Mouse (Mus musculus) kidney, adult 11 months (tissue): Measurements from ENCODE around the gene Acot7.

Source experiments
- DNase-seq: peaks from one replicate; pipeline ENCODE4 v3.0.0; 2022

The Acot7 gene

GRCm38 (mm10) chr4:152250615-152251014, 72.7 kb downstream of the Acot7 start:
- no peak for DNase-seq

GRCm38 (mm10) chr4:152253183-152253759, 75.3 kb downstream of the Acot7 start:
- DNase-seq, result no peak

DNA sequence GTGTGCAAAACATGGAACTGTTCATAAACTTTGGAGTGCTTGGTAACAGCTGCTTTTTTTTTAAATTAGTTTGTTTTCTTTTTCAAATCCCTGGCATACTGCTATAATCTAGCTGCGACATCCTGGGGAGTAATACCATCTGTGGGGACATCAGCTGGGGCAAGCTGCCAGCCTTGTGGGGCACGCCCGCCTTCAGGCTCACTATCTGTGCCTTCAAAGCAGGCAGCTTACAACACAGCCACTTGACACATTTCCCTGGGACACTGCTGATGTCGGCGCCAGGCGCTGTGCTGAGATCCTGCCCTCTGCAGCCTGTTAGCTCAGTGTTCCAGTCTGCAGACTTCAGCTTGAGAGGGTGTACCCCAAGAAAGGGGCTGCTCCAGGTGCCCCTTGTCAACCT, 79.1 kb downstream of the Acot7 start:
- no peak for DNase-seq

- no peak for DNase-seq
Measured at GRCm38 (mm10) chr4:152260451-152260850, 82.5 kb downstream of the Acot7 start.

GRCm38 (mm10) chr4:152262187-152262586, 84.3 kb downstream of the Acot7 start:
- DNase-seq, result no peak

DNA sequence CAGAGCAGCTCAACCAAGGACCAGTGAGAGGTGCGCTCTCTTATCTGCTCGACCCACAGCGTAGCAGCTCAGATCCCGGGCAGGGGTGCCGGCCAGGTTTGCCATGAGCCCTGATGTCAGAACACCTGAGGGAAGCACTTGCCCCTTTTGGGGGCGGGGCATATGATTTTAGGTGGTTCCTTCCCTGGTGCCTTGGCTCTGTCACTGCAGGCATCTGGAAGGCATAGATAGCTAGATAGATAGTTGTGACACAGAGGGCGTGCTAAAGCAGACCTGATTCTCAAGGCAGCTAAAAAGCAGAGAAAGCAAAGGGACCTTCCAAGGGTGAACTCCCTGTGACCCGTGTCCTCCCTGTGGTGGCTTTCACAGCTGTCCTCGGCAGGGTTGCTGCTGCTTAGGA, 85.2 kb downstream of the Acot7 start:
- DNase-seq, result no peak

DNA sequence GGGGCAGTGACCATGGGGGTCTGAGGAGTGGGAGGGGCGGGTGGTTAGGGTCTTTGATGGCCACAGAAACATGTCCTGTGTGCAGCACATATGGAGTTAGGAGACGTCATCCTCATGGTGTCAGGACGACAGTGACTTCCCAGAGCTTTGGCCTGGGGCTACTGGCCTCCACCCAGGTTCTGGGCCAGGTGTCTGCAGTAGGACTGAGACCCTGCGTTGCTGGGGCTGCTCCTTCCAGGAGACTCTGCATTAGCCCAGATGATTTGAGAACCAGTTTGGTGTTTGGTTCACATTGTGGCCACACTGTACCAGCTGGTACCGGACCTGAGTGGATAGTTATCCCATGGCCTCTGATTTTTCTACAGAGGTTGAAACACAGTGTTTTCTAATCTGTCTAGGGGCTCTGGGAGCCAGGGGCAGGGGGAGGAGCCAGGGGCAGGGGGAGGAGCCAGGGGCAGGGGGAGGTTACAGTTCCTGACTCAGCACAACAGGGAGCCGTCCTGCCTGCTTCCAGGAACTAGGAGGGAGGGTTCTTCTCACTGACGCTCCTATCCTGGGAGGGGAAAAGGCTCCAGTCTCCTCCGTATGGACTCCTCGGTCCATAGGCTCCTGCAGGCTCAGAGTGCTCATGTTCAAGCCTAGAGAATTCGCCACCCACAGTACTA, 85.7 kb downstream of the Acot7 start:
- DNase-seq, result peak; percentile 27

DNA sequence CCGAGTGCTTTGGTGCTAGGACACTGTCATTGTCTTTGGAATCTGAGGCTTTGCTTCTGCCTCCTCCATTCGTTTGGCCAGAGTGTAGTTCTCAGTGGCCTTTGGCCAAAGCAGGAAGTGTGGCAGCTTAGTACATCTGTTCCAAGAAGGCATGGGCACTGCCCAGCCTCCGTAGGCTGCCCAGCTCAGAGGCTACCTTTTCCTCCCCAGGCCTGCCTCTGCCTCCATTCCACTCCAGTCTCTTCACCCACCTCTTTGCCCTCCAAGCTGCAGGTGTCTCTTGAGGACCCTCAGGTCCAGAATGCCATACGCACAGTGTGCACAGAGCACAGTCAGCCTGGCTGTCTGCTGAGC, 86.2 kb downstream of the Acot7 start:
- no peak for DNase-seq

DNA sequence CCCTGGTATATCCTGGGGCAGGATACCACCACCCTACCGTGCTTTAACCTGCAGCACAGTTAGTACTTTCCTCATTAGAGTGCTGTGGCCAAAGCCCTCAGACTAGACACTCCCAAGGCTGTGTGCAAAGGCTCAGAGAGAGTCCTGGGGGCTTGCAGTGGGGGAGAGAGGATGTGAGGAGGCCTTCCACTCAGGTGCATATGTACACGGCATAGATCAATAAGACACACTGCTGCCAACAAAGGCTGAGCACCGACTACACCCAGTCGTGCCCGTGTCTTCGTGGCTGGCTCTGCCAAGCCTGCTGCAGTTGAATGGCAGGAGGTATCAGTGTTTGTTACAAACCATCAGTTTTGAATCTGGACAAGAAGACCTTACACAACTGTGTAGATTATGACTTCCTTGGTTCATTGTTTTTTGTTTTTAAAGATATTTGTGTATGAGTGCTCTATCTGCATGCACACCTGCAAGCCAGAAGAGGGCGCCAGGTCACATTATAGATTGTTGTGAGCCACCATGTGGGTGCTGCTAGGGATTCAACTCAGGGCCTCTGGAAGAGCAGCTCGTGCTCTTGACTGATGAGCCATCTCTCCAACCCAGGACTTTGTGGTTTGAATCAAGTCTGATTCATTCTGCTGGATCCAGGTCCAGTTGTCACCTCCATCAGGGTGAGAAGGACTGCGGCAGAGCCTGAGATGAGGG, 87.1 kb downstream of the Acot7 start:
- no peak for DNase-seq

DNA sequence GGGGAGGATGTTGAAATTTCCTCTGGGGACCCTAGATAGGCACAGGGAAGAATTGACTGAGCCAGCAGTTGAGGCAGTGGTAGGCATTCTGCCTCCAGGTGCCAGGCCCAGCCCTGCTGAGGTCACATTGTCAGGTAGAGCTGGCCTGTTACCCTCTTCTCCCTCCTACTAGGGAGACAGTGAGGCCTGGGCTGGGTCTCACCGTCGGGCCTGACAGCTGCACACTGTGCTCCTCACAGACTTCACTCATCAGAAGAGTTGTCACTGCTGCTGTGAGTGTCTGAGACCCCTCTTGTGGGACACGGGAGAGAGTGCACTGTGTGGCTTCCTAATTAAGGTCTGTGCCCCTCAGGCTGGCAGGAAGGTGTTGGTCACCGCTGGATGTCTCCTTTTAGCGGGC, 87.9 kb downstream of the Acot7 start:
- no peak for DNase-seq

DNA sequence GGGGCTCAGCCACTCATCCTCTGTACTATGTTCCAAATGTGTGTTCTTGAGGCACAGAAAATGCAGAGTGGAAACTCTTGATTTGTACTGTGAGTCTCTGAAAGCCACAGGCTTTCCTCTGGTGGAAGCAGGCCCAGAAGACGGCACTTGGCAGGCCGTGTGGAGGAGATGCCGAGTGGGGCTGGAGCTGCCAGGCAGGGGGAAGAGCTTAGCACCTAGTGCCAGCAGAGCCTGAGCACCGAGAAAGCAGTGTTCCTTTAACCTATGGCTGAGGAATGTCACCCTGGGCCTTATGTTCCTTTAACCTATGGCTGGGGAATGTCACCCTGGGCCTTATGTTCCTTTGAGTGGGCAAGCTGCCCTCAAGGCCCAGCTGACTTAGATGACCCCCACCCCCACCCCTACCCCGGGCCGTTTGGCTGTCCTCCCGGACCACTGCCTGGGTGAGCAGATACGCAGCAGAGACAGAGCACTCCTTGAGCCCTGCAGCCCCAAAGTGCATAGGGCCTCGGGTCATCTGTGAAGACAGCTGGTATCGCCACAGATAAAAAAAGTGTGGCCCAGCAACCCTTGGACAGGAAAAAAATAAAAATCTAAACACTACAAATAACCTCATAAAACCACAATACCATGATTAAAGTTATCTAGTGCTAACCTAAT, 88.4 kb downstream of the Acot7 start:
- DNase-seq, result no peak

DNA sequence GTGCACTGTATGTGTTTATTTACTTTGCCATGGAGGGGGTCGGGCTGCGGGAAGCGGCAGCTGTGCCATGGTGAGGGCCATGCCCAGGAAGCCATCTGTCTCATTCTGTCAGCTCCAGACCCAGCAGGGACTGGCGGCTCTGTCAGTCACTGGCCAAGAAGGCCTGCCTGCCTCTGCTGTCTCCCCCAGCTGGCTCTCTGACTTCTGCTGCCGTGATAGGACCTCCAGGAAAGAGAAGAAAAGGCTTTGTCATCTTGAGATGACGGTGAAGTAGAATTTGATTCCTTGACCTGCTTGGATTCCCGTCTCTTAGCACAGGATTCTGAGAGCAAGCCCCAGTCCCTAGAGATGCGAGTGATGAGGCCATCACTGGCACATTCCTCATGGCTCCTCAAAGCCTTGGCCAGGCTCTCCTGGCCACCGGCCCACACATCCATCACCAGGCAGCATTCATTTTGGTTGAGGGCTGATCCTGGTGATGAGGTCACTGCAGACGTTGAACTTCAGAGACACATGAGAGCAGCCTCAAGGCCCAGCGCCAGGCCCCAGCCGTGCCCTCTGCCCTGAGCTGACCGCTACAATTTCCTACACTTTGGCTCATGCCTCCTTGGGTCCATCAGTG, 89.9 kb downstream of the Acot7 start:
- no peak for DNase-seq

DNA sequence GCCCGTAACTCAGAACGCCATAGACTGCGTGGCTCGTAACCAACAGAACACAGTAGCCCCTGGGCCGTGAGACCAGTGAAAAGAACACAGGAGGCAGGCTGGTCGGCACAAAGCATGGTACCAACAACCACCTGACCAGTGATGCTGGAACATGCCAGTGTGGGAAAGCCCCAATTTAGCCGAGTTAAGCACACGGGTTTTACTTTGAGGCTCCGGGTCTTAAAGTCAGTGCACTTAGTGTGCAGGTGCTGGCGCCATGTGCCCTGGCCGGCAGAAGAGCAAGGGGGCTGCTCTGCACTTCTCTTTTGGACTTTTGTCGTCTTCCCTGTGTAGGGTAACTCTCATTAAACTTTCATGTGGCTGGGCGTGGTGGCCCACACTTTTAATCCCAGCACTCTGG, 92.0 kb downstream of the Acot7 start:
- no peak for DNase-seq

- no peak for DNase-seq
Measured at GRCm38 (mm10) chr4:152270599-152270998, 92.7 kb downstream of the Acot7 start.

- no peak for DNase-seq
Measured at GRCm38 (mm10) chr4:152271334-152271733, 93.4 kb downstream of the Acot7 start.

DNA sequence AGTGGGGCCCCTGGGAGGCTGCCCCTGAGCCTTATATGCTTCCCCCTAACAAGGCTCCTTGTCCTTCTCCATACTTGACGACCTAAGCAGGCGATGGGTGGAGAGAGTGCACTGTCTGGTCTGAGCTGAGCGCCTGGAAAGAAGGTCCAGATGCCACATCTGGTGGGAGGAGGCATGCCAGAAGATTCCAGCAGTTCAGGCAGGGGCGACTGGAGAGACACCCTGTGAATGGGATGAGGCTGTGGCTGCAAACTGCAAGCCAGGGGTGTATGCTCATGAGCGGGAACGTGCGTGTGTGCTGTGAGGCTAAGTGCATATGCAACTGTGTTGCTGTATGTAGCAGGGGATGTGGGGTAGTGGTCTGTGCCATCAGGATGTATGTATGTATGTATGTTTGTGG, 94.1 kb downstream of the Acot7 start:
- no peak for DNase-seq

GRCm38 (mm10) chr4:152272449-152273049, 94.6 kb downstream of the Acot7 start:
- peak; percentile 42 for DNase-seq

- DNase-seq, result no peak
Measured at GRCm38 (mm10) chr4:152273191-152273590, 95.3 kb downstream of the Acot7 start.

DNA sequence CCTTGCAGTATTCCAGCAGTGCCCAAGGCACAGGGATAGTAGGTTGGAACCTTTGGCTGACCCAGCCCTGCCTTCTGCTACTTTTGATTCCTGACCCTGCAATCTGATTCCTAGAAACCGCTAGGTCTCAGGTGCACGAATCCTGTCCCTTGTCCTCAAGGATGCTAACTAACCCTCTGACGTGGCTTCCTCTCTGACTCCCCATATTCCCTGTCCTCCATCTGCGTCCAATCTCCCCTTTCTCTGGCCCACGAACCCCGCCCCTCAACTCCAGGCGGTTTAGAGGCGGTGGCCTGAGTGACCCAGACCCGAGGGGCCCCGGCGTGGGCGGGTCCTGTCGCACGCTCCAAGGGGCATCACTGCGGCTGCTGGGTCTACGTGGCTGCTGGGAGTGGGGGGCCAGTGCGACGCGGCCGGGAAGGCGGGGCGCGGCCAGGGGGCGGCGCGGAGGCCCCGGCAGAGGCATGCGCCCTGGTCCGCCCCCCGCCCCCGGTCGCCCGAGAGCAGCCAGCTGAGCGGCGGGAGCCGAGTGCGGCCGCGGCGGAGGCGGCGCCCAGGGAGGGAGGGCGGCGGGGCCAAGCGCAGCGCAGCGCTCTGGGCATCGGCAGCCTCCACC, 95.8 kb downstream of the Acot7 start, which contains the start of gene Gpr153:
Gene Gpr153, plus strand, starts transcription at position 612 of the 616 bp plus-strand sequence.
- peak; percentile 23 for DNase-seq

DNA sequence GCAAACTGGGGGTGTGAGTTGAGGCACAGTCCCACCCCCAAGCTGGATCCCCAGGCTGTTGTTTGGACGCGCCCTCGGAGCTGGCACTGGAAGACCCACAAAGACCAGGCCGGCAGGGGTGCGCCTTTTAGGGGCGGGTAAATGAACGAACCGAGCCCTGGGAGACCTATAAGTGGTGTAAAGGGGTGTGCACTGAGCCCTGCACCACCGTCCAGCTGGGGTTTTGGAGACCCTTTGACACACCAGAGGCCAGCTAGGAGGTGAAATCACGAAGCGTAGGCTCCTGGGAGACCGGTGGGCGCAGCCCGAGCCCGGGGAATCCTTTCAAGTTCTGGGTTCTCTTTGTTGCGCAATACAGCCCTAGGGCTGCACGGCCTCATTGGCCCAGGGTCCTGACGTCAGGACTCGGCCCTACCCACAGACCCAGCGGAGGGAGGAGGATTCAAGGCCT, 96.8 kb downstream of the Acot7 start:
- no peak for DNase-seq

DNA sequence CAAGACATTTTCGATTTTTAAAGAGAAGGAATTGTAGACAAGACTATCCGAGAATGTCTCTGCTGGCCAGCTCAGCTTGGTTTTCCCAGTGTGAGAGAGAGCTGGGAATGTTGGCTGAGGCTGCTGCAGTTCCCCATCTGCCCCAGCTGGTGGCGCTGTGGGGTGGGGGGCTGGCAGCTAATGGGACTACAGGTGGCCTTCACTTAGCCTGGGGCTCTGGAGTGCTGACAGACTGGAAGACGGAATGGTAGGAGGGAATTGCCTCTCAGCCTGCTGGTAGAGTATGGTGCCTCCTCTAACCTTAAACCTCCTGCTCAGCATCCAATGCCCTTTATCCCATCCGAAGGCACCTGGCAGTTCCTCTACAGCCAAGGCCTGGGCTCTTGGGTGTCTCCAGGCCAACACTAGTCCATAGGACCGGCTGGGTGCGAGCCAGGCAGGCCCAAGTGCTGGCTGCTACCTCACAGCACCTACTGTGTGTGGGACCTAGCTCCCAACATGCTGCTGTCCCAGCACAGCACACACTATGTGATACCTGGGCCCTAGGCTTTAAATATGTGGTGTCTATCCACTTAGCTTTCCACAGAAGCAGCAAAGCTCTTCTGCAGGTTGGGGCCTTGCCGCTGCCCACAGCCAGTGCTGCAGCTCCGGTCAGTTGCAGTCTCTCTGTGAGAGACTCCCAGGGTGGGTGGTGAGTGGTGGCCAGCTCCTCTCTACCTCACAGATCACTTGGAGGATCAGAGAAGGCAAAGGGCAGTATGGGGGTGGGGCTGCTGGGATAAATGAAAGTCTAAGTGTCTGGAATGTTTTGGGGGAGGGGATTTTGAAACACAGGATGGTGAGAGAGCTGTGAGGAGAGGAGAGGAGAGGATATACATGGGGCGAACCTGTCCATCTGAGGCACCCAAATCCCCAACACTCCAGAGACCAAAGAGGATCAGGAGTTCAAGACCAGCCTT, 98.7 kb downstream of the Acot7 start:
- DNase-seq, result no peak
